Mouse (Mus musculus): ENCODE data around the gene Wnt1.

Wnt1 gene

DNA sequence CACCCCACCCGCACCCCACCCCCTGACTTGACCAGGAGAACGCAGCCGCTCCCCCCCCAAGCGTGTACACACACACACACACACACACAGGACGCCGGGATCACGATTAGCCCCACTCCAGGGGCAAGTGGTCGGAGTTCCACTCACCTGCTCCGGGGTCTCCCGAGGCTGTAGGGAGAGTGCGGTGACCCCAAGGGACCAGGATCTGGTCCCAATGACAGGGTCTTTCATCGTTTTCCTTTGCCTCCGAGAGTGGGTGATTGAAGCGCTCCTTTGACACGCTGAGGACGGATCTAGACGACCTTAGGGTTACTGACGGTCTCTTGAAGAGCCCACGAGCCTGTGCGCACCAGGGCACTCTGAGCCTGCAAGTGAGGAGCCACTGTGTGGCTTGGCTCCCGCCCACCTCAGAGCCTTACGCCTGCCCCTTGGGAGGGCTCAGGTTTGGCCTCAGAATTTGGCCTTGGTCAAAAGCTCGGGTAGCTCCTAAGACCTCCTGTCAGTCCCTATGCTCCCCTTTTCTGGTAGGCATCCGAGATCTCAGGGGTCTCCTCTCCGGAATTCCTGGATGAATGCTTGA lies 11.4 kb upstream of the Wnt1 start:
- DNase-seq = no peak

DNA sequence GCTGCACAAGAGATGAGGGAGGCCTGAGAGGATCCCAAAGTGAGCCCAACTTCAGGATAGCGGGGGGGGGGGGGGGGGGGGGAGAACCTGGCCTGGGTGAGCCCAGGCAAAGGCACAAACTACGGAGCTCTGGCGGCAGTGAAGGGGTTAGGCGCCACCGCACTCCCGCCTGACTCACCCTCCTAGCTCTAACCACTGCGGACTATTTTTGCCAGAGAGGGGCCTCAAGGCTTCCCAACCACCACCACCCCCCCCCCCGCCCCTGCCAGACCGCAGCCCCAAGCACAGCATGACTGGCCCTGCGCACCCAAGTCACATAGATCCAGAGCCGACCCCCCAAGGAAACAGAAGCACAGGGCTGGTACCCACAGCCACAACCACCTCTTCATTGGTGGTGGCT lies 10.9 kb upstream of the Wnt1 start:
- DNase-seq = no peak

DNA sequence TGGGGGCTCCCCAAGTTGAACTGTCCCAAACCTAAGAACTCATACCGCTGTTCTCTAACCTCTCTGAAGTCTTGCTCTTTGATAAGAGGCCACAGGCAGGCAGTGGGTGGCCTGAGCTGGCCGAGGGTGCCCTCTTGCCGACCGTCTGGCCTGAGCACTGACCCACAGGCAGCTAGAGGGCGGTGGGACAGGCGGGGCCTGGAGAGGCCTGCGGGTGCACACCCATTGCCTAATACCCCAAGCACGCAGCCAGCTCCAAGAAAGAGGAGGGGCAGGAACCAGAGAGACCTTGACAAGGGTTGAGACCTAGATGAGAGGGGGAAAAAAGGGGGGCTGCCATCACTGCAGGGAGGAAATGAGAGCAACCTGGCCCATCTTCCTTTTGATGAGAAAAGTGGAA lies 9.6 kb upstream of the Wnt1 start:
- DNase-seq = no peak

DNA sequence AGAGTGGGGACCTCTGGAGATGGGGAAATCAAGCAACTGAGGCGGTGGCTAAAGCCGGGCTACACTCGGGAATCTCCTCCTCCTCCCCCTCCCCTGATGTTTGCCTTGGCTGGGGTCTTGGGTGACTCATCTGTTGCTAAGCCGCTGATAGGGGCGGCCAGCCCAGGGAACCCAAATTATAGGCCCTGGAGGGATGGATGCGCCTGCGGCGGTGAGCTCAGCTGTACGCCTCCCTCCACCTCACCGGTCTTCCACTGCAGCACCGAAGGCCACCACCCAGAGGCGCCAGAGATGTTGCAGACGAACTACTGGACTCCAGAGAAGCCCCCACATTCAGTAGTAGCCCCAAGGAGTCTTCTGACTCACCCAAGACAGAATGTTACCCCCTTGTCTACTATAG lies 9.1 kb upstream of the Wnt1 start:
- no peak for DNase-seq

DNA sequence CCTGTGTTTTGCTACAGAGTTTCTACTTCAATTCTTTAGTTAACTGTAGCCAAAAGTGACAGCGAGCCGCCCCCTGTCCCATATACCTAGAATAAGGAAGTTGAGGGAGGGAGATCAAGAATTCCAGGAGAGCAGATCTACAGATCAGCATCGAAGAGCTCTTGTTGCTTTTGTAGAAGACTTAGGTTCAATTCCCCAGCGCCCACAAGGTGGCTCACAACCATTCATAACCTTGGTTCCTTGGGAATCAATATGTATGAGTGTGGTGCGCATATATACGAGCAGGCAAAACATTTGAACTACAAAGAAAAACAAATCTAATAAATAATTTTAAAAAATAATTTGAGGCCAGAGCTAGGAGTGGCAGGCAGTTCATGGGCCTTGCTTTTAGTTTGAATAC lies 8.5 kb upstream of the Wnt1 start:
- DNase-seq = no peak

DNA sequence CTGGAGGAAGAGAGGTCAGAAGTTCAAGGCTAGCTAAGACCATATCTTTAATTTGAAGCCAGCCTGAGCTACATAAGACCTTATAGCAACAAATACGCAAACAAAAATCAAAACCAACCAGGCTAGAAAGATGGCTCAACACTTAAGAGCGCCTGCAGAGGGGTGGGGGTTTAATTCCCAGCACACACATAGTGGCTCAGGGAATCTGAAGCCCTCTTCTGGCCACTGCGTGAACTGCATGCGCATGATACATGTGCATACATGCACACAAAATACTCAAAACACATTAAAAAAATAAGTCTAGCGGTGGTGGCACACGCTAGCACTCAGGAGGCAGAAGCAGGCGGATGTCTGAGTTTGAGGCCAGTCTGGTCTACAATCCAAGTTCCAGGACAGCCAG lies 3.9 kb upstream of the Wnt1 start:
- DNase-seq = no peak

DNA sequence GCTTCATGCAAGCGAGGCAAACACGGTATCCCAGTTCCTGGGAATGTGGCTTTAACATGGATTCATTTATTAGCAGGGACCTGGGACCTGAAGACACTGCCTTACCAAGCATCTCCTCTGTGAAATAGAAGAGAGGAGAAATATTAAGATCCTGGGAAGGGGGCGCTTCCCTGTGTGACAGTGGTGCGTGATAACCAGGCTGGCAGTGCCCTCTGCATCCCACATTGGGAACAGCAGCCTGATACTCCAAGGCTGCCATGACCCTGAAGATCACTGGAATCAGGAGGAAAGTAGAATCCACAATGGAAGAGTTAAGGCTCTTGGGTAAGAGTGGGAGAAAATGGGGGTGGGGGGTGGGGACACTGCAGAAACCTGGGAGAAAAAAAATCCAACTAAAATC lies 1.7 kb upstream of the Wnt1 start:
- DNase-seq = no peak

DNA sequence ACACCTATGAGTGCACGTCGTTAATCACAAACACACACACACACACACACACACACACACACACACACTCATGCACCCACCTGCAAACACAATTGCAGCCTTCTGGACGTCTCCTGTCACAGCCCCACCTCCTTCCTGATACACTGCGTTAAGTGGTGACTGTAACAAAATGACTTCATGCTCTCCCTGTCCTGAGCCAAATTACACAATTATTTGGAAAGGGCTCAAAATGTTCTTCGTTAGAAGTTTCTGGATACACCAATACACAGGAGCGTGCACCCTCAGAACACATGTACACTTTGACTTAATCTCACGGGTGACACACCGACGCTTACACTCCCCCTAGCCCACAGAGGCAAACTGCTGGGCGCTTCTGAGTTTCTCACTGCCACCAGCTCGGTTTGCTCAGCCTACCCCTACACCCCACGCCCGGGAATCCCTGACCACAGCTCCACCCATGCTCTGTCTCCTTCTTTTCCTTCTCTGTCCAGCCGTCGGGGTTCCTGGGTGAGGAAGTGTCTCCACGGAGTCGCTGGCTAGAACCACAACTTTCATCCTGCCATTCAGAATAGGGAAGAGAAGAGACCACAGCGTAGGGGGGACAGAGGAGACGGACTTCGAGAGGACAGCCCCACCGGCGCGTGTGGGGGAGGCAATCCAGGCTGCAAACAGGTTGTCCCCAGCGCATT lies 541 bp upstream of the Wnt1 start:
- DNase-seq = no peak

DNA sequence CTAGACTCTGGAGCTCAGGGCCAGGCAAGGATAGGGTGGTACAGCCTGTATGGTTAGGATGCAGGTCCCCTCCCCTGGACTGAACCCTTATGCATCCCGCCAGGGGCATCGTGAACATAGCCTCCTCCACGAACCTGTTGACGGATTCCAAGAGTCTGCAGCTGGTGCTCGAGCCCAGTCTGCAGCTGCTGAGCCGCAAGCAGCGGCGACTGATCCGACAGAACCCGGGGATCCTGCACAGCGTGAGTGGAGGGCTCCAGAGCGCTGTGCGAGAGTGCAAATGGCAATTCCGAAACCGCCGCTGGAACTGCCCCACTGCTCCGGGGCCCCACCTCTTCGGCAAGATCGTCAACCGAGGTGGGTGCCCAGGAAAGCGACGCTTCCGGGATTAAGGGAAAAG lies 1.1 kb downstream of the Wnt1 start:
- DNase-seq = no peak

DNA sequence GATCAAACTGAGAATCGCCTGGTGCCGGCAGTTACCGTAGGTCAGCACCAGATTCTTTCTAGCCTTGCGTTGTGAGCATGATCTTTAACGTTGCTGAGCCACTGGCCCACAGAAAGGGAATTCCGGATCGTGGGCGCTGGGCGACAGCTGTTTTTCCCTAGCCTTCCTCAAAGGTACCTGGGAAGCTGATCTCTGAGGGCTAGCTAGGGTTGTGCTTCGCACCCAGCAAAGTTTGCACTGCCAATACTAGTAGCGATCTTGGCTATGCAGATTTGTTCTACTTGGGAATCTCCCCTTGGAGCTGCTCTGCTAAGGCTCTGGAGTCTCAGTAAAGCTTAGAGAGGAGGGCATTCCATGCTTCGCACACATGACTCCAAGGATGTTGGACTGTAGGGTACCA lies 1.6 kb downstream of the Wnt1 start:
- DNase-seq = no peak

DNA sequence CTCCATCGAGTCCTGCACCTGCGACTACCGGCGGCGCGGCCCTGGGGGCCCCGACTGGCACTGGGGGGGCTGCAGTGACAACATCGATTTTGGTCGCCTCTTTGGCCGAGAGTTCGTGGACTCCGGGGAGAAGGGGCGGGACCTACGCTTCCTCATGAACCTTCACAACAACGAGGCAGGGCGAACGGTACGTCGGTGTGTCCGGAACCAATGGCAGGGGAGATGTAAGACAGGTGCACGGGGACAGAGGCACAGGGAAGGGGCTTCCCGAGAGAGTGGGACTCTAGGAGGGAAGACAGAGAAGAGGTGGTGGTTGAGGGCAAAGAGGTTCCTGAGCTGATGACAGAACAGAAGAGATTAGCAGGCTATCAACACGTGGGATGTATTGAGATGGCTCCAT lies 2.1 kb downstream of the Wnt1 start:
- no peak for DNase-seq

DNA sequence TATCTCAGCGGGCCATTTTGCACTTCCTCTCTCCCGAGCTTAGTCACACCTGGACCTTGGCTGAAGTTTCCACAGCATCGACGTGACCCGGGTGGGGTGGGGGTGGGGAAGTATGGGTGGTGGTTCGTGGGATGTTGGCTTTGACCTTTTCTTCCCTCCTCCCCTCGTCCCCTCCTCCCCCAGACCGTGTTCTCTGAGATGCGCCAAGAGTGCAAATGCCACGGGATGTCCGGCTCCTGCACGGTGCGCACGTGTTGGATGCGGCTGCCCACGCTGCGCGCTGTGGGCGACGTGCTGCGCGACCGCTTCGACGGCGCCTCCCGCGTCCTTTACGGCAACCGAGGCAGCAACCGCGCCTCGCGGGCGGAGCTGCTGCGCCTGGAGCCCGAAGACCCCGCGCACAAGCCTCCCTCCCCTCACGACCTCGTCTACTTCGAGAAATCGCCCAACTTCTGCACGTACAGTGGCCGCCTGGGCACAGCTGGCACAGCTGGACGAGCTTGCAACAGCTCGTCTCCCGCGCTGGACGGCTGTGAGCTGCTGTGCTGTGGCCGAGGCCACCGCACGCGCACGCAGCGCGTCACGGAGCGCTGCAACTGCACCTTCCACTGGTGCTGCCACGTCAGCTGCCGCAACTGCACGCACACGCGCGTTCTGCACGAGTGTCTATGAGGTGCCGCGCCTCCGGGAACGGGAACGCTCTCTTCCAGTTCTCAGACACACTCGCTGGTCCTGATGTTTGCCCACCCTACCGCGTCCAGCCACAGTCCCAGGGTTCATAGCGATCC lies 2.8 kb downstream of the Wnt1 start:
- no peak for DNase-seq

DNA sequence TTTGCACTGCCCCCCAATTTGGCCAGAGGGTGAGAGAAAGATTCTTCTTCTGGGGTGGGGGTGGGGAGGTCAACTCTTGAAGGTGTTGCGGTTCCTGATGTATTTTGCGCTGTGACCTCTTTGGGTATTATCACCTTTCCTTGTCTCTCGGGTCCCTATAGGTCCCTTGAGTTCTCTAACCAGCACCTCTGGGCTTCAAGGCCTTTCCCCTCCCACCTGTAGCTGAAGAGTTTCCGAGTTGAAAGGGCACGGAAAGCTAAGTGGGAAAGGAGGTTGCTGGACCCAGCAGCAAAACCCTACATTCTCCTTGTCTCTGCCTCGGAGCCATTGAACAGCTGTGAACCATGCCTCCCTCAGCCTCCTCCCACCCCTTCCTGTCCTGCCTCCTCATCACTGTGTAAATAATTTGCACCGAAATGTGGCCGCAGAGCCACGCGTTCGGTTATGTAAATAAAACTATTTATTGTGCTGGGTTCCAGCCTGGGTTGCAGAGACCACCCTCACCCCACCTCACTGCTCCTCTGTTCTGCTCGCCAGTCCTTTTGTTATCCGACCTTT lies 3.6 kb downstream of the Wnt1 start:
- DNase-seq = no peak

DNA sequence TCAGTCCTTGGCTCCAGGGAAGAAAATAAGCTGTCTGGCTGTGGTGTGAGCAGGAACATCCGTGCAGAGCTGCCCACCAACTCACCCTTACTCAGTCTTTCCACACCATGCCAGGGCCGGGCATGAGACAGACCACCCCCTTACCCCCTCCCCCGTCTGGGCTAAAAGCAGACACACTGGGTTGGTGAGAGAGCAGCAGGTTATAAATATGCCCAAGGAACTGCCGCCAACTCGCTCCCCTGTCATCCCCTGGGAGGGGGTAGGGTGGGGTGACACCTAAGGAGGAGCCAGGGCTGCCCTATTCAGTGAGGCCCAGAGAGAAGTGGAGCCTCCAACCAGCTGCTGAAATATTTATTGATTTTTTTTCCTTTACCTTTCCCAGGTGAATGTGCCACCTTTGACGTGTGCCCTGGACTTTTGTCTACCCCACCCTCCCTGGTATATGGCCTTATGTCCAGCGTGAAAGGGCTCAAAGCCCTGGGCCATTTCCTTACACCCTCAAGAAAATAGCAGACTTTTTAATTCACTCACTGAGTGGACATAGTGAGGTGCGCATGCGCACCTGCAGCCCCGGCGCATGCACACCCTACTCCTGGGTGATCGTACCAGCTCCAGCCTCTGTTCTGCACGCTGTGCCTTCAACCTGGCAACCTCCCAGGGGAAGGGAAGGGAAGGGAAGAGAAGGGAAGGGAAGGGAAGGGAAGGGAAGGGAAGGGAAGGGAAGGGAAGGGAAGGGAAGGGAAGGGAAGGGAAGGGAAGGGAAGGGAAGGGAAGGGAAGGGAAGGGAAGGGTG lies 7.3 kb downstream of the Wnt1 start:
- no peak for DNase-seq

DNA sequence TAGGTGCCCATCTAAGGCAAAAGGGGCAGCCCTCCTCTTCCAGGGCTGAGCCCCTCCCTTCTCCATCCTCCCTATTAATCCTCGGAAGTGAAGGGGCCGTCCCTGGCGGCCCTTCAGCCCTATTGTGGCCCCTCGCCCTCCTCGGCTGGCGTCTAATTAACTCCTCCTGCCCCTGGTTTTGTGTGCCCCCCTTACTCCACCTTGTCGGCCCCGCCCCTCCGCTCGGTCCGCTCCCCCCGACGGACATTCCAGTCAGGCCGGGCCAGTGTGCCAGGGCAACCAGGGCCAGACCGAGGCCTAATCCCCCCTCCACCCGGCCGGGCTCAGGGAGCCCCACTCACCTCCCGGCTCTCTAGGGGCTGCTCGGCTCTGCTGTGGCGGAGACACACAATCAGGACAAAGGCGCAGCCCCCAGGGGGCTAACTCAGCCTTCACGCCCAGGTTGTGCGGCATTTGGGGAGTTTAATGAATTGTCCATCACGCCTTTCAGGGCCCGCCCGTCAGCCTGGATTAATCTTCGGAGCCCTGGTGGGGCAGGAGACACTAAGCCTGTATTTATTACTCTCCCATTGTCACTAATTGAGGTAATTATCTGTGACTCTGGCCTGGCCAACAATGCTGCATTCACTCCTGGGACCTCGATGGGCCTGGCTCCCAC lies 8.3 kb downstream of the Wnt1 start:
- DNase-seq = no peak

DNA sequence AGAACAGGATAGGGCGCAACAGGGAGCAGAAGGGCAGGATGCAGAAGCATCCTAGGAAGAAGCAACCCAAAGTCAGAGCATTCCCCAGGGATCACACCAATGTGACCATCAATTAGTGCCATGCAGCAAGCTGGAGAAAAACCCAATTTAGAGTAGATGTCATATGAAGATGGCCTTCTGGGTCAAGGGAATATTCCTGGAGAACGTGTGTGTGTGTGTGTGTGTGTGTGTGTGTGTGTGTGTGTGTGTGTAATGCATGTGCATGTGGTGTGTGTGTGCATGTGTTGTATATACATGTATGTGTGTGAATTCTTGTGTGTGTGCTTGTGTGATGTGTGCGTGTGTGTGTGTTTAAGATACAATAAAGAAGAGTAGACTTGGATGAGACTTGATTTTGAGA lies 9.2 kb downstream of the Wnt1 start:
- DNase-seq = no peak

DNA sequence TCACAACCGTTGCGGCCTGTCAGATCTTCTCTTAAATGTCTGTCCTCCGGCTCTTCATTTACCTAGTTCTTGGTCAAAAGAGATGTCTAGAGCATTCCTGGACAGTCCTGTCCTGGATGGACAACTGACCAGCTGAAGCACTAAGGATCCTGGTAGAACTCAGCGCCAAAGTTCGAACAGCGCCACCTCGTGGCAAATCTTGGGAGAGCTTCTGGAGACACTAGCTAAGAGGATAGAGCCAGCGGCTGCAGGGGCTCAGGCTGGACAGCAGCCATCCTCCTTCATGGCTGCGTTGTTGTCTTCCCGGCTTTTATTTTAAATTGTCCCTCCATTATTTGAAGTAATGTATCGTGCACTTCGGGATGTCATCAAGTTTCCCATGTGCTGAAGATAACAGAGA lies 9.7 kb downstream of the Wnt1 start:
- peak; percentile 70 for DNase-seq

DNA sequence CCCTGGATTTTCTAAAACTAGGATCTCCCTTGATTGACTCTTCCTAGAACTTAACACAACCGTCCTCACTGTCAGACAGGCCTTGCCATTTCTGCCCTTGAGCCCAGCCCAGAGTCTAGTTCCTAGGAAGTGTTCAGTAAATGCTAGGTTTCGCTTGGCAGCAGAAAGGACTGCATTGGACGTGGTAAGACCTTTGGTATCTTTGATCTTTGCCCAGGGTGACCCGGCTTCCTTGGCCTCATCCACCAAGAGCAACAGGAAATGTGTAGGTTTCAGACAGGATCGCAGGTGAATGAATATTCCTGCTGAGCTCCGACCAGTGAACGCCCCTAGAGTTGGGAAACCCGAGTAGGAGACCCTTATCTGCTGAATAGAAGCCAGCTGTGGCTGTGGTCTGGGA lies 13.3 kb downstream of the Wnt1 start:
- no peak for DNase-seq

DNA sequence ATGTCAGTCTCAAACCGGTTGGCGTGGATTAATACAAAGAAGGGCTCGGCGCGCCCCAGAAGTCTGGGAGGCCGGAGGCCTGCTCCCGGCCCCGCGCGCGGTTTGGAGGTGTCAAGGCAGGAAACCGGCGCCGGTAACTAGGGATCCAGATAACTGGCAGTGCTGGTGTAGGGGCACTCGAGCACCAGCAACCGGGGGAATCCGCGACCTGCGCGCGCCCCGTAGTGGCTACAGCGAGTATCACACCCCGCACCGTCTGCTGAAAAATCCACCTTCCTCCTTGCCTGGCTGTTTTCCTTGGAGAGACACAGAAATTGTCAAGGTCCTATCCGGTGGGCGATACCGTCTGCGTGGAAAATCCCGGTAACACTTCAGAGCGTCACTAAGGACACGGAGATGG lies 14.4 kb downstream of the Wnt1 start:
- DNase-seq = peak; percentile 80

DNA sequence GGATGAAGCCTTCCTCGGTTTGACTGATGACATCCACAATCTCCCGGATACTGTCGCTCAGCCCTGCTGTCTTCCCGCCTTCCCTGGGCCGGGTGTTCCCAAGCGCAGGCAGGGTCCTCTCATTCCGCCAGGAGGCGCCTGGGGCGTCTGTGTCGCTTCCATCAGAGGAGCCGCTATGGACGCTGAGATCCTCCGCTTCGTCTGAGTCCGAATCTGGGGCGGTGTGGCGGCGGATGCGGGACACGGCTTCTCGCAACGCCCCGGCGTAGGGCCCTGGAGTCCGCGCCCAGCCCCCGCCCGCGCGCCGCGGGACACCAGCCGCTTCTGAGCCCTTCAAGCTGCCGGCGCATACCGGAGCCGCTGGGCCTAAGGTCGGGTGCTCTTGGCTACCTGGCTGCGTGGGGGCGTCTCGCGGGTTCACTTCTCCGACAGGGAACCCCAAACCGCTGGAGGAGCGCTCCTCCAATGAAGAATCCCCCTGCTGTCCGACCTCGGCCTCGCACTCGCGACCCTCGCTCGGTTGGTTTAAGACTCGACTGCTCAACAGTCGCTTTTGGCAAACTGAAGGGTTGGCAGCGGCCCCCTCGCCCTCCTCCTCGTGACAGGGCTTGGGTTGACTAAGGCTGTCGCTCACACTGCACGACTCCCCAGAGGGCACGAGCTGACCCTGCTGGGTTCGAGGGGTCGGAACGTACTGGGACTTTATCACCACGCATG lies 15.8 kb downstream of the Wnt1 start:
- DNase-seq = peak; percentile 53

DNA sequence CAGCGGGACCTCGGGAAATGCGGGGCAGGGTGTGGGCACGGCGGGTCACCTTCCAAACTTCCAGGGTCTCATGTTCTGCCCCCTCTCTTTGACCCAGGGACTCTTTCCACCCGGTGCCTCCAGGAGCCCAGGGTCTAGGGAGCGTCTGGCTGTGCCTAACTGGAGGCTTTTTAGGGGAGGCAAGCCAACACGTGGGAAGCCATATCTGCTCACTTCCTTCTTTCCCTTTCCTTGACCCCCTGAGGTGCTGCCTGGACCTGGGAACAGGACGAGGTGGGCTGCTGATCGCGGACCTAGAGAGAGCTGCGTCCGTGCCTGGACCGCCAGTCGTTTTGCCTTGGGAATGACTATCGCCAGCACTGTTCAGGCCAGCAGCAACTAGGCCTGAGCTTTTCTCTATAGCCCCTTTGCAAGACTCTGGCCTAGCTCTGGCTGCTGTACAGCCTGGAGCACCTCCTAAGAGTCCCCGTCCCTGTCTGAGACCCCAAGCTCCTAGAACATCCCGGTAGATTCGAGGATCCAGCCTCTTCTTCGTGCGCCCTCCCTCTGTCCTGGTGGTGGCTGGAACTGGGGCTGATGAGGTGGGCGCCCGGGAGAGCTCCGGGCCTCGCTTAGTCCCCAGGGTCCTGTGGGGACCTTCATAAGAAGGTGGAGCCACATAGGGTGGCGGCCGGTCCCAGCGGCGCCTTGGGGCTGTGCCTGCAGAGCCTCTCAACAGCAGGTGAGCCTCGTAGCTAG lies 16.6 kb downstream of the Wnt1 start:
- DNase-seq = no peak
